Comparison of ENCODE assay signal across 11 mouse cellular contexts in the genomic region with DNA sequence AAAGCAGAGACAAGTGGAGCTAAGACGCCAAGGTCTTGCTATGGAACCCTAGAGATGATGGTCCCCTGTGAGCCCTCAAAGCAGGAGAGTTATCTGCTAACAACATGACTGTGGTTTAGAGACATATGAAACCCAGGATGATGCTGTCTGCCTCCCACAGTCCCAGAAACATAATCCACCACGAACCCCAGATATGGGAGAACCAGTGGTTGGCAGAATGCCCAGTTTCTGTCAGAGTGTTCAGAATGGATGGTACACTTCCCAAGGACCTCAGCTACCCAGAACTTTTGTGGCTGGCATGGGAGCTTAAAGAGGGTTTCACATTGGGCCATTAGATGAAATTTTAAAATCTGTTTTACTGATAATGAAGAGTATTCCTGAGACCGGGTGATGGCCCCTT. TPM values are rescaled to one million over a fixed set of nuclear protein-coding genes. Genes with fewer than 3 reads are reported as not detected.
DNase-seq lines count a peak whose midpoint lies in the region; ATAC-seq and TF ChIP-seq lines count a peak whose summit lies in the region.
"Had no signal": no experiment of that assay in that cellular context is flagged by ENCODE, and none has a peak within 500 bp of the region (broad histone marks: within the 10 kb centered on the region; RNA-seq: fewer than 3 reads in every experiment).

No protein-coding gene starts in this region.

- no peaks in the 10 kb centered on the region for H3K27me3 ChIP-seq in kidney, adult 2 months (replicated peaks; ENCODE audit: control insufficient read depth, insufficient read depth, low read length)
- no peaks in the 10 kb centered on the region for H3K27me3 ChIP-seq in kidney, embryonic 15.5 days
- H3K27me3 ChIP-seq in stomach, postnatal 0 days (ENCODE audit: control insufficient read depth, insufficient read depth, low read length) = no peaks in the 10 kb centered on the region
- H3K27me3 ChIP-seq: embryonic facial prominence, embryonic 12.5 days had no signal

- 0 out of 2 replicates have a peak, but pooled peaks cover 3% of the 10 kb centered on the region for H3K4me1 ChIP-seq in kidney, adult 2 months (ENCODE audit: control insufficient read depth, insufficient read depth, low read length)
- H3K4me1 ChIP-seq in kidney, embryonic 15.5 days = peaks cover 22% of the 10 kb centered on the region
- H3K4me1 ChIP-seq in stomach, postnatal 0 days (replicated peaks; ENCODE audit: control insufficient read depth, insufficient read depth) = no peaks in the 10 kb centered on the region

- no peaks in the 10 kb centered on the region for H3K9me3 ChIP-seq in kidney, embryonic 15.5 days (replicated peaks)
- H3K9me3 ChIP-seq in stomach, postnatal 0 days (ENCODE audit: control insufficient read depth, low read length) = no peaks in the 10 kb centered on the region
- H3K9me3 ChIP-seq: embryonic facial prominence, embryonic 12.5 days; heart, embryonic 12.5 days had no signal

- H3K4me3 ChIP-seq in kidney, adult 2 months (ENCODE audit: insufficient read depth, low read depth, low read length) = no peak overlapping the region
- H3K4me3 ChIP-seq in kidney, embryonic 15.5 days (replicated peaks) = no peak overlapping the region
- no peak overlapping the region for H3K4me3 ChIP-seq in stomach, postnatal 0 days (ENCODE audit: low read depth, low read length)
- H3K4me3 ChIP-seq: embryonic facial prominence, embryonic 12.5 days; heart, embryonic 12.5 days had no signal

- WGBS in kidney, adult 2 months = 31% methylated on average over 3 of the region's 3 CpGs
- 39% methylated on average over 3 of the region's 3 CpGs for WGBS in kidney, embryonic 15.5 days
- WGBS in stomach, postnatal 0 days = 43% methylated on average over 3 of the region's 3 CpGs

- no peak for ATAC-seq in kidney, embryonic 15.5 days (replicated peaks; ENCODE audit: low FRiP score)
- no peak for ATAC-seq in stomach, postnatal 0 days (ENCODE audit: low FRiP score, low TSS enrichment)

- TF ChIP-seq EP300 in stomach, postnatal 0 days (optimal IDR thresholded peaks at IDR 0.05) = no peak

- TF ChIP-seq CTCF in kidney, adult 2 months (conservative IDR thresholded peaks at IDR 0.05; ENCODE audit: insufficient read depth, insufficient read length, low read depth, low read length) = no peak
- no peak for TF ChIP-seq CTCF in stomach, postnatal 0 days (IDR thresholded peaks at IDR 0.05; ENCODE audit: low read depth)

- no peaks in the 10 kb centered on the region for H3K36me3 ChIP-seq in kidney, adult 2 months (ENCODE audit: control insufficient read depth, insufficient read depth, low read length)
- H3K36me3 ChIP-seq in kidney, embryonic 15.5 days = no peaks in the 10 kb centered on the region
- no peaks in the 10 kb centered on the region for H3K36me3 ChIP-seq in stomach, postnatal 0 days (ENCODE audit: control insufficient read depth, insufficient read depth, low read length)
- H3K36me3 ChIP-seq: embryonic facial prominence, embryonic 12.5 days; heart, embryonic 12.5 days had no signal

- no peak overlapping the region for H3K9ac ChIP-seq in kidney, embryonic 15.5 days
- no peak overlapping the region for H3K9ac ChIP-seq in stomach, postnatal 0 days (ENCODE audit: low read length)
- H3K9ac ChIP-seq: embryonic facial prominence, embryonic 12.5 days; heart, embryonic 12.5 days had no signal

- peak; percentile 42 to 45 for DNase-seq in cerebellum, postnatal 10 days
- DNase-seq in cerebellum, adult 11-12 months = no peak
- DNase-seq in kidney, adult 2 months = peak; percentile 70
- peak; percentile 37 for DNase-seq in right cerebral cortex, postnatal 14 days
- DNase-seq in right cerebral cortex, postnatal 4 days = no peak
- peak; percentile 40 for DNase-seq in stomach, postnatal 0 days (ENCODE audit: low spot score)
- DNase-seq in cerebellum, adult 9-11 months = no peak
- DNase-seq: spleen, adult 18-20 months had no signal

- no peak for TF ChIP-seq POLR2A in kidney, adult 2 months (IDR thresholded peaks at IDR 0.05; ENCODE audit: low read depth, low read length)

- no peak overlapping the region for H3K27ac ChIP-seq in kidney, adult 2 months (ENCODE audit: insufficient read depth, low read depth, low read length)
- H3K27ac ChIP-seq in kidney, embryonic 15.5 days = no peak overlapping the region
- H3K27ac ChIP-seq in stomach, postnatal 0 days (replicated peaks) = no peak overlapping the region
- H3K27ac ChIP-seq: embryonic facial prominence, embryonic 12.5 days had no signal

- H3K4me2 ChIP-seq in kidney, embryonic 15.5 days = no peak overlapping the region
- no peak overlapping the region for H3K4me2 ChIP-seq in stomach, postnatal 0 days (replicated peaks; ENCODE audit: low read depth)
- H3K4me2 ChIP-seq: embryonic facial prominence, embryonic 12.5 days; heart, embryonic 12.5 days had no signal

RNA-seq across cellular contexts. Expression of gene Ptpru, which starts 57.1 kb away (rescaled TPM):
- polyA plus RNA-seq in kidney, adult 2 months (2012; rRNA removed) = 19.5 and 22.0 TPM in 2 replicates
- 30.3 TPM in 2 replicates for polyA plus RNA-seq in kidney, embryonic 15.5 days (2015; fragmentation: Nextera tagmentation; extraction: Ambion mirVana)
- 3.1 and 3.9 TPM in 2 replicates for polyA plus RNA-seq in stomach, postnatal 0 days (2015; fragmentation: Nextera tagmentation; extraction: Ambion mirVana)

Comparison
In these comparisons a context has a peak if more than half of its experiments do, and no peak if none do; other contexts are left out.
1. DNase-seq: peak in cerebellum, postnatal 10 days (2 of 2), kidney, adult 2 months (single experiment), right cerebral cortex, postnatal 14 days (single experiment) and stomach, postnatal 0 days (single experiment); none in cerebellum, adult 11-12 months (single experiment), right cerebral cortex, postnatal 4 days (single experiment) and cerebellum, adult 9-11 months (single experiment).